Mouse (Mus musculus) limb, embryonic 14.5 days (tissue): ENCODE results near the gene Tdrd3. TPM values are rescaled to one million over a fixed set of nuclear protein-coding genes. Genes with fewer than 3 reads are reported as not detected.

Experiments
- ATAC-seq: fragments of 200-750 bp; cut with Nextera tagmentation; 2 replicates; pipeline ENCODE4 v1.8.0; 2017; ENCODE audit warnings: low read depth, moderate number of reproducible peaks, moderate TSS enrichment; ENCODE audit not compliant: low FRiP score
- DNase-seq: peaks from one replicate; pipeline ENCODE4 v3.0.0-alpha.2; 2015; ENCODE audit warnings: low spot score
- H3K27ac ChIP-seq: fragments of 300-500 bp; sonication (generic); replicated peaks from 2 replicates; pipeline ENCODE4 v1.5.1; 2014; ENCODE audit warnings: low read depth, mild to moderate bottlenecking, low read length, moderate library complexity, mixed read lengths
- H3K27me3 ChIP-seq: fragments of 300-500 bp; sonication (generic); 2 replicates; pipeline ENCODE4 v1.6.1; 2014; ENCODE audit warnings: low read length, mixed read lengths; ENCODE audit not compliant: control insufficient read depth, insufficient read depth
- H3K36me3 ChIP-seq: fragments of 300-500 bp; sonication (generic); 2 replicates; pipeline ENCODE4 v1.6.1; 2014; ENCODE audit warnings: mild to moderate bottlenecking, low read length, moderate library complexity, mixed read lengths; ENCODE audit not compliant: control insufficient read depth, insufficient read depth
- H3K4me1 ChIP-seq: fragments of 300-500 bp; sonication (generic); 2 replicates; pipeline ENCODE4 v1.6.1; 2014; ENCODE audit warnings: antibody characterized with exemption, low read length, mixed read lengths; ENCODE audit not compliant: control insufficient read depth, insufficient read depth
- H3K4me2 ChIP-seq: fragments of 300-500 bp; sonication (generic); replicated peaks from 2 replicates; pipeline ENCODE4 v1.6.1; 2014; ENCODE audit warnings: low read depth, mild to moderate bottlenecking, low read length, moderate library complexity; ENCODE audit not compliant: severe bottlenecking
- H3K4me3 ChIP-seq: fragments of 300-500 bp; sonication (generic); replicated peaks from 2 replicates; pipeline ENCODE4 v1.5.1; 2014; ENCODE audit warnings: low read length
- H3K9ac ChIP-seq: fragments of 300-500 bp; sonication (generic); 2 replicates; pipeline ENCODE4 v1.6.1; 2014; ENCODE audit warnings: mild to moderate bottlenecking, low read depth, low read length, moderate library complexity; ENCODE audit not compliant: severe bottlenecking
- H3K9me3 ChIP-seq: fragments of 300-500 bp; sonication (generic); 2 replicates; pipeline ENCODE4 v1.6.1; 2016; ENCODE audit warnings: low read length; ENCODE audit not compliant: control insufficient read depth
- POLR2A ChIP-seq: fragments of 200-500 bp; IDR thresholded peaks from 2 replicates; pipeline ENCODE4 v1.8.0; 2012; ENCODE audit warnings: inconsistent platforms, mild to moderate bottlenecking, moderate library complexity, borderline replicate concordance; ENCODE audit not compliant: insufficient read depth, insufficient read length; ENCODE audit errors: extremely low read depth
- whole genome bisulfite sequencing: fragments of 180-500 bp; shearing (Covaris S2); extraction: QIAGEN DNeasy Blood & Tissue Kit; methylation state at CpG from one replicate; pipeline ENCODE4 v1.1.7; 2014; 5-methylcytosine and 5-hydroxymethylcytosine counted together
- polyA plus RNA-seq, 2 experiments: library from polyadenylated mRNA; depleted of rRNA in 1 of 2; stranded (reverse) in 1 of 2; unstranded in 1 of 2; fragments of >200 nt; fragmentation: Nextera tagmentation in 1 of 2; extraction: Ambion mirVana in 1 of 2; gene quantifications; 2 replicates each; pipeline versions ENCODE4 v1.2.1 to v1.2.3; 2012 to 2014

Gene Tdrd3
- polyA plus RNA-seq, 2 experiments, result 37.3 to 39.1 TPM

GRCm38 (mm10) chr14:87497955-87498594 is 81.6 kb downstream of the Tdrd3 start:
- Histone ChIP-seq H3K4me2 (no peak overlapping the region), H3K9ac (no peak overlapping the region), H3K9me3 (no peaks in the 10 kb centered on the region), H3K27me3 (no peaks in the 10 kb centered on the region), H3K4me1 (no peaks in the 10 kb centered on the region), H3K4me3 (no peak overlapping the region), H3K27ac (no peak overlapping the region), H3K36me3 (no peaks in the 10 kb centered on the region; the same call in 1 of the 2 replicates)
- ATAC-seq (no peak), DNase-seq (no peak)
- WGBS, result 94% methylated on average over 11 of the region's 11 CpGs
- TF ChIP-seq POLR2A, result no peak

- DNase-seq (no peak), ATAC-seq (no peak)
- Histone ChIP-seq H3K9ac (no peak overlapping the region), H3K9me3 (no peaks in the 10 kb centered on the region), H3K4me2 (no peak overlapping the region), H3K4me1 (no peaks in the 10 kb centered on the region), H3K27ac (no peak overlapping the region), H3K4me3 (no peak overlapping the region), H3K36me3 (peaks cover 24% of the 10 kb centered on the region), H3K27me3 (no peaks in the 10 kb centered on the region)
- no peak for TF ChIP-seq POLR2A
- 90% methylated on average over 8 of the region's 8 CpGs for WGBS
Measured at GRCm38 (mm10) chr14:87505924-87506323, 89.5 kb downstream of the Tdrd3 start.

- 48% methylated on average over 3 of the region's 3 CpGs for WGBS
- no peaks in the 10 kb centered on the region for H3K4me1 ChIP-seq
- H3K9me3 ChIP-seq, result no peaks in the 10 kb centered on the region
- H3K9ac ChIP-seq, result no peak overlapping the region
- DNase-seq (no peak), ATAC-seq (no peak)
- no peak overlapping the region for H3K27ac ChIP-seq
- peaks cover 16% of the 10 kb centered on the region for H3K36me3 ChIP-seq
- H3K4me3 ChIP-seq, result no peak overlapping the region
- H3K27me3 ChIP-seq, result no peaks in the 10 kb centered on the region
- no peak overlapping the region for H3K4me2 ChIP-seq
- TF ChIP-seq POLR2A, result no peak
Measured at GRCm38 (mm10) chr14:87515281-87515680, 98.8 kb downstream of the Tdrd3 start.

- peaks cover 13% of the 10 kb centered on the region for H3K36me3 ChIP-seq
- WGBS, result 81% methylated on average over 4 of the region's 4 CpGs
- no peak for TF ChIP-seq POLR2A
- no peak overlapping the region for H3K9ac ChIP-seq
- H3K4me2 ChIP-seq, result no peak overlapping the region
- no peaks in the 10 kb centered on the region for H3K4me1 ChIP-seq
- no peaks in the 10 kb centered on the region for H3K9me3 ChIP-seq
- H3K4me3 ChIP-seq, result no peak overlapping the region
- no peaks in the 10 kb centered on the region for H3K27me3 ChIP-seq
- H3K27ac ChIP-seq, result no peak overlapping the region
- DNase-seq, result no peak
- ATAC-seq, result no peak
Measured at GRCm38 (mm10) chr14:87517381-87517780, 100.9 kb downstream of the Tdrd3 start.

- no peaks in the 10 kb centered on the region for H3K27me3 ChIP-seq
- no peaks in the 10 kb centered on the region for H3K36me3 ChIP-seq
- no peak for TF ChIP-seq POLR2A
- no peak overlapping the region for H3K27ac ChIP-seq
- DNase-seq (no peak), ATAC-seq (no peak)
- no peak overlapping the region for H3K4me3 ChIP-seq
- H3K4me2 ChIP-seq, result no peak overlapping the region
- H3K4me1 ChIP-seq, result no peaks in the 10 kb centered on the region
- no peaks in the 10 kb centered on the region for H3K9me3 ChIP-seq
- 84% methylated on average over 8 of the region's 8 CpGs for WGBS
- H3K9ac ChIP-seq, result no peak overlapping the region
Measured at GRCm38 (mm10) chr14:87531847-87532246, 115.4 kb downstream of the Tdrd3 start.
